Mouse (Mus musculus): ENCODE results near the gene Ankrd2. TPM values are rescaled to one million over a fixed set of nuclear protein-coding genes. Genes with fewer than 3 reads are reported as not detected.

The Ankrd2 gene
- polyA plus RNA-seq, 1 experiment from 2014 or later, result 0.40 TPM

GRCm38 (mm10) chr19:42000446-42000958, 35.3 kb upstream of the Ankrd2 start:
- Histone ChIP-seq H3K27me3 (replicated peaks) (no peaks in the 10 kb centered on the region), H3K36me3 (no peaks in the 10 kb centered on the region), H3K4me3 (replicated peaks) (no peak overlapping the region), H3K4me1 (peaks cover 21% of the 10 kb centered on the region; the same call in 1 of the 2 replicates), H3K4me2 (no peak overlapping the region), H3K27ac (peak overlapping the region; percentile 76), H3K9ac (no peak overlapping the region), H3K9me3 (no peaks in the 10 kb centered on the region)
- 18% methylated on average over 4 of the region's 4 CpGs for WGBS
- ATAC-seq (ENCODE audit: insufficient read depth, low FRiP score, low read depth), result 0 out of 2 replicates have a peak, but pooled peaks have one; percentile 36

GRCm38 (mm10) chr19:42001253-42001980, 34.4 kb upstream of the Ankrd2 start:
- Histone ChIP-seq H3K36me3 (no peaks in the 10 kb centered on the region), H3K9ac (no peak overlapping the region), H3K27ac (peak overlapping the region; percentile 76), H3K4me3 (replicated peaks) (no peak overlapping the region), H3K4me2 (no peak overlapping the region), H3K4me1 (peaks cover 21% of the 10 kb centered on the region; the same call in 1 of the 2 replicates), H3K27me3 (replicated peaks) (no peaks in the 10 kb centered on the region), H3K9me3 (no peaks in the 10 kb centered on the region)
- ATAC-seq (ENCODE audit: insufficient read depth, low FRiP score, low read depth), result no peak
- WGBS, result 80% methylated on average over 12 of the region's 12 CpGs

GRCm38 (mm10) chr19:42004258-42004657, 31.5 kb upstream of the Ankrd2 start:
- H3K4me3 ChIP-seq (replicated peaks), result no peak overlapping the region
- WGBS, result 56% methylated on average over 6 of the region's 6 CpGs
- H3K9me3 ChIP-seq, result no peaks in the 10 kb centered on the region
- no peaks in the 10 kb centered on the region for H3K36me3 ChIP-seq
- H3K9ac ChIP-seq, result no peak overlapping the region
- peaks cover 15% of the 10 kb centered on the region; the same call in 1 of the 2 replicates for H3K4me1 ChIP-seq
- H3K27me3 ChIP-seq (replicated peaks), result no peaks in the 10 kb centered on the region
- ATAC-seq (ENCODE audit: insufficient read depth, low FRiP score, low read depth), result no peak
- H3K27ac ChIP-seq, result no peak overlapping the region
- no peak overlapping the region for H3K4me2 ChIP-seq

- WGBS, result 59% methylated on average over 3 of the region's 3 CpGs
- no peak overlapping the region for H3K9ac ChIP-seq
- peaks cover 5% of the 10 kb centered on the region; the same call in 1 of the 2 replicates for H3K4me1 ChIP-seq
- no peak overlapping the region for H3K27ac ChIP-seq
- no peak for ATAC-seq (ENCODE audit: insufficient read depth, low FRiP score, low read depth)
- H3K27me3 ChIP-seq (replicated peaks), result no peaks in the 10 kb centered on the region
- no peaks in the 10 kb centered on the region for H3K36me3 ChIP-seq
- H3K4me3 ChIP-seq (replicated peaks), result no peak overlapping the region
- H3K4me2 ChIP-seq, result no peak overlapping the region
- no peaks in the 10 kb centered on the region for H3K9me3 ChIP-seq
Observed at GRCm38 (mm10) chr19:42005616-42006015, 30.2 kb upstream of the Ankrd2 start.

GRCm38 (mm10) chr19:42006568-42006967, 29.2 kb upstream of the Ankrd2 start:
- Histone ChIP-seq H3K27ac (no peak overlapping the region), H3K4me1 (no peaks in the 10 kb centered on the region), H3K36me3 (no peaks in the 10 kb centered on the region), H3K9ac (no peak overlapping the region), H3K4me3 (replicated peaks) (no peak overlapping the region), H3K4me2 (no peak overlapping the region), H3K9me3 (no peaks in the 10 kb centered on the region), H3K27me3 (replicated peaks) (no peaks in the 10 kb centered on the region)
- no peak for ATAC-seq (ENCODE audit: insufficient read depth, low FRiP score, low read depth)
- WGBS, result 62% methylated on average over 8 of the region's 8 CpGs

- Histone ChIP-seq H3K4me2 (no peak overlapping the region), H3K36me3 (no peaks in the 10 kb centered on the region), H3K4me1 (no peaks in the 10 kb centered on the region), H3K9ac (no peak overlapping the region), H3K4me3 (replicated peaks) (no peak overlapping the region), H3K27ac (no peak overlapping the region), H3K9me3 (no peaks in the 10 kb centered on the region), H3K27me3 (replicated peaks) (no peaks in the 10 kb centered on the region)
- WGBS, result 60% methylated on average over 3 of the region's 3 CpGs
- no peak for ATAC-seq (ENCODE audit: insufficient read depth, low FRiP score, low read depth)
Observed at GRCm38 (mm10) chr19:42008586-42008985, 27.2 kb upstream of the Ankrd2 start.

- no peak overlapping the region for H3K4me3 ChIP-seq (replicated peaks)
- H3K36me3 ChIP-seq, result no peaks in the 10 kb centered on the region
- no peak overlapping the region for H3K4me2 ChIP-seq
- no peaks in the 10 kb centered on the region for H3K27me3 ChIP-seq (replicated peaks)
- ATAC-seq (ENCODE audit: insufficient read depth, low FRiP score, low read depth), result no peak
- H3K27ac ChIP-seq, result no peak overlapping the region
- no peaks in the 10 kb centered on the region for H3K9me3 ChIP-seq
- H3K4me1 ChIP-seq, result no peaks in the 10 kb centered on the region
- 32% methylated on average over 7 of the region's 7 CpGs for WGBS
- H3K9ac ChIP-seq, result no peak overlapping the region
Observed at GRCm38 (mm10) chr19:42009067-42009466, 26.7 kb upstream of the Ankrd2 start.

GRCm38 (mm10) chr19:42010436-42010835, 25.4 kb upstream of the Ankrd2 start:
- whole genome bisulfite sequencing, result 60% methylated on average over 4 of the region's 4 CpGs
- no peaks in the 10 kb centered on the region for H3K36me3 ChIP-seq
- H3K4me2 ChIP-seq, result no peak overlapping the region
- H3K4me1 ChIP-seq, result no peaks in the 10 kb centered on the region
- H3K4me3 ChIP-seq (replicated peaks), result no peak overlapping the region
- ATAC-seq (ENCODE audit: insufficient read depth, low FRiP score, low read depth), result no peak
- no peak overlapping the region for H3K9ac ChIP-seq
- H3K27me3 ChIP-seq (replicated peaks), result no peaks in the 10 kb centered on the region
- H3K27ac ChIP-seq, result no peak overlapping the region
- no peaks in the 10 kb centered on the region for H3K9me3 ChIP-seq

GRCm38 (mm10) chr19:42011123-42011522, 24.7 kb upstream of the Ankrd2 start:
- Histone ChIP-seq H3K36me3 (no peaks in the 10 kb centered on the region), H3K9me3 (no peaks in the 10 kb centered on the region), H3K27ac (no peak overlapping the region), H3K4me3 (replicated peaks) (no peak overlapping the region), H3K9ac (no peak overlapping the region), H3K4me1 (no peaks in the 10 kb centered on the region), H3K27me3 (replicated peaks) (no peaks in the 10 kb centered on the region), H3K4me2 (no peak overlapping the region)
- WGBS, result 75% methylated on average over 7 of the region's 7 CpGs
- ATAC-seq (ENCODE audit: insufficient read depth, low FRiP score, low read depth), result 0 out of 2 replicates have a peak, but pooled peaks have one; percentile 42

- no peak overlapping the region for H3K4me3 ChIP-seq (replicated peaks)
- no peaks in the 10 kb centered on the region for H3K9me3 ChIP-seq
- H3K27me3 ChIP-seq (replicated peaks), result no peaks in the 10 kb centered on the region
- peaks cover 18% of the 10 kb centered on the region for H3K4me1 ChIP-seq
- no peak overlapping the region for H3K4me2 ChIP-seq
- H3K27ac ChIP-seq, result no peak overlapping the region
- no peak for ATAC-seq (ENCODE audit: insufficient read depth, low FRiP score, low read depth)
- H3K36me3 ChIP-seq, result no peaks in the 10 kb centered on the region
- H3K9ac ChIP-seq, result no peak overlapping the region
- WGBS, result 81% methylated on average over 3 of the region's 3 CpGs
Observed at GRCm38 (mm10) chr19:42014231-42014825, 21.5 kb upstream of the Ankrd2 start.

- no peaks in the 10 kb centered on the region for H3K36me3 ChIP-seq
- H3K4me2 ChIP-seq, result no peak overlapping the region
- ATAC-seq (ENCODE audit: insufficient read depth, low FRiP score, low read depth), result no peak
- no peaks in the 10 kb centered on the region for H3K27me3 ChIP-seq (replicated peaks)
- H3K4me1 ChIP-seq, result peaks cover 18% of the 10 kb centered on the region
- no peak overlapping the region for H3K4me3 ChIP-seq (replicated peaks)
- no peak overlapping the region for H3K9ac ChIP-seq
- WGBS, result 84% methylated on average over 6 of the region's 6 CpGs
- H3K9me3 ChIP-seq, result no peaks in the 10 kb centered on the region
- H3K27ac ChIP-seq, result no peak overlapping the region
Observed at GRCm38 (mm10) chr19:42015001-42015400, 20.8 kb upstream of the Ankrd2 start.

GRCm38 (mm10) chr19:42016251-42016650, 19.5 kb upstream of the Ankrd2 start:
- no peak overlapping the region; the same call in 1 of the 2 replicates for H3K27ac ChIP-seq
- H3K4me2 ChIP-seq, result no peak overlapping the region

More at GRCm38 (mm10) chr19:42016251-42016650, 19.5 kb upstream of the Ankrd2 start:
- H3K4me3 ChIP-seq (replicated peaks), result no peak overlapping the region
- H3K36me3 ChIP-seq, result no peaks in the 10 kb centered on the region
- H3K27me3 ChIP-seq (replicated peaks), result no peaks in the 10 kb centered on the region
- no peak overlapping the region for H3K9ac ChIP-seq
- WGBS, result 72% methylated on average over 4 of the region's 4 CpGs
- peaks cover 18% of the 10 kb centered on the region for H3K4me1 ChIP-seq
- no peaks in the 10 kb centered on the region for H3K9me3 ChIP-seq
- no peak for ATAC-seq (ENCODE audit: insufficient read depth, low FRiP score, low read depth)

Measured in stomach, embryonic 15.5 days (tissue).